Mouse (Mus musculus) liver, embryonic 14.5 days (tissue): ENCODE measurements around the gene Mmp14. TPM values are rescaled to one million over a fixed set of nuclear protein-coding genes. Genes with fewer than 3 reads are reported as not detected.

Experiments used
- ATAC-seq: fragments of 200-750 bp; cut with Nextera tagmentation; 2 replicates; pipeline ENCODE4 v1.8.0; 2017; ENCODE audit warnings: moderate number of reproducible peaks, mild to moderate bottlenecking, moderate library complexity; ENCODE audit not compliant: insufficient read depth
- DNase-seq, 3 experiments: peaks; one replicate each; pipeline ENCODE4 v3.0.0-alpha.2; 2012 to 2013; ENCODE audit warnings: low read depth in 3 of 3, low spot score in 3 of 3
- H3K27ac ChIP-seq: fragments of 300-500 bp; sonication (generic); 2 replicates; pipeline ENCODE4 v1.5.1; 2014; ENCODE audit warnings: moderate library complexity, mild to moderate bottlenecking, control low read depth, inconsistent platforms
- H3K27me3 ChIP-seq: fragments of 300-500 bp; sonication (generic); 2 replicates; pipeline ENCODE4 v1.6.1; 2014; ENCODE audit warnings: mild to moderate bottlenecking, low read length, moderate library complexity; ENCODE audit not compliant: control insufficient read depth, insufficient read depth
- H3K36me3 ChIP-seq: fragments of 300-500 bp; sonication (generic); replicated peaks from 2 replicates; pipeline ENCODE4 v1.6.1; 2014; ENCODE audit warnings: low read depth; ENCODE audit not compliant: control insufficient read depth, insufficient read depth
- H3K4me1 ChIP-seq, 2 experiments: fragments of 200-500 bp in 1 of 2; fragments of 300-500 bp in 1 of 2; sonication (generic) in 1 of 2; replicated peaks; 2 replicates each; pipeline ENCODE4 v1.6.1; 2012 to 2014; ENCODE audit warnings: antibody characterized with exemption in 1 of 2, inconsistent platforms in 1 of 2, low read length in 1 of 2; ENCODE audit not compliant: control insufficient read depth in 2 of 2, insufficient read depth in 2 of 2
- H3K4me2 ChIP-seq: fragments of 300-500 bp; sonication (generic); 2 replicates; pipeline ENCODE4 v1.6.1; 2014; ENCODE audit warnings: low read depth, mild to moderate bottlenecking, control low read depth, moderate library complexity
- H3K4me3 ChIP-seq, 2 experiments: fragments of 200-500 bp in 1 of 2; fragments of 300-500 bp in 1 of 2; sonication (generic) in 1 of 2; 2 replicates each; pipeline ENCODE4 v1.5.1; 2012 to 2014; ENCODE audit warnings: low read depth in 2 of 2, low read length in 2 of 2, mild to moderate bottlenecking in 2 of 2, control low read depth in 1 of 2, inconsistent platforms in 1 of 2, moderate library complexity in 1 of 2; ENCODE audit not compliant: insufficient read depth in 1 of 2
- H3K9ac ChIP-seq: fragments of 300-500 bp; sonication (generic); replicated peaks from 2 replicates; pipeline ENCODE4 v1.6.1; 2014; ENCODE audit warnings: mild to moderate bottlenecking, control low read depth, moderate library complexity
- H3K9me3 ChIP-seq: fragments of 300-500 bp; sonication (generic); 2 replicates; pipeline ENCODE4 v1.6.1; 2016; ENCODE audit warnings: low read length, mixed read lengths; ENCODE audit not compliant: control insufficient read depth
- CTCF ChIP-seq: IDR thresholded peaks from 2 replicates; pipeline ENCODE4 v1.5.1; 2016; ENCODE audit warnings: antibody characterized with exemption, low read depth, control low read depth
- EP300 ChIP-seq: IDR thresholded peaks from 2 replicates; pipeline ENCODE4 v1.6.1; 2016; ENCODE audit warnings: antibody characterized with exemption, low read depth
- WGBS: fragments of 180-500 bp; shearing (Covaris S2); extraction: QIAGEN DNeasy Blood & Tissue Kit; methylation state at CpG from one replicate; pipeline ENCODE4 v1.1.7; 2014; ENCODE audit not compliant: insufficient replicate concordance; 5-methylcytosine and 5-hydroxymethylcytosine counted together
- polyA plus RNA-seq, 2 experiments: library from polyadenylated mRNA; depleted of rRNA in 1 of 2; stranded (reverse) in 1 of 2; unstranded in 1 of 2; fragments of >200 nt; fragmentation: Nextera tagmentation in 1 of 2; extraction: Ambion mirVana in 1 of 2; gene quantifications; 2 replicates each; pipeline versions ENCODE4 v1.2.1 to v1.2.3; 2012 to 2014

Mmp14 gene
- polyA plus RNA-seq, 2 experiments, result 14.4 to 19.0 TPM

DNA sequence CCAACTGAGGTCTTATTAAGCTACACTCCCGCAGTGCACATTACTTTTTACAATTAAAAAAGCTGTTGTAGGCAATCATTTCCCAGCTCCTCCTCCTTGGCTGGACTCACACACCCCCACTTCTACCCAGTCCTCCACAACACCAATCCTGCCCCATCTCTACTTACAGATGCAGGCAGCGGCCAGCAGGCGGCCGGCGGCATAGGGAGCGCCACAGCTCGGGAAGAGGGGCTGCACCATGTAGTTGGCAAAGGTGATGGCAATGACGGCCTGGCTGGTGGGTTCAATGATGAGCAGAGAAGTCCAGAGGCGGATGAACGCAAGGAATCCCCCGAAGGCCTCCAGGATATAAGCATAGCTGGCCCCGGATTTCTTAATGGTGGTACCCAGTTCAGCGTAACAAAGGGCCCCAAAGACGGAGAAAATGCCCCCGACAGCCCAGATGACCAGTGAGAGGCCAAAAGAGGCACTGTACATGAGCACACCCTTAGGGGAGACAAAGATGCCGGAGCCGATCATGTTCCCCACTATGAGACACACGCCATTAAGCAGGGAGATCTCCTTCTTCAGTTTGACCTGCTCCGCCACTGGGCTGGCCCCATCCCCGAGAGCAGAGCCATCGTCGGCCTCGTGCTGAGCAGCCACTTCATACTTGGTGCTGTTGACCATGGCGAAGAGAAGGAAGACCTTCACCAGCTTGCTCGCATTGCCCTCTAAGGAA lies 22.9 kb upstream of the Mmp14 start:
- Histone ChIP-seq H3K9me3 (no peaks in the 10 kb centered on the region), H3K27me3 (no peaks in the 10 kb centered on the region), H3K27ac (no peak overlapping the region), H3K4me3 (no peak overlapping the region), H3K4me1 (peaks cover 0 to 14% of the 10 kb centered on the region in 2 experiments; a peak in 3 of 4 replicates), H3K36me3 (no peaks in the 10 kb centered on the region), H3K4me2 (no peak overlapping the region), H3K9ac (no peak overlapping the region)
- ATAC-seq, result no peak; the same call in 1 of the 2 replicates
- DNase-seq, result no peak
- 84% methylated on average over 25 of the region's 25 CpGs for WGBS
- TF ChIP-seq EP300, result no peak
- TF ChIP-seq CTCF, result peak; percentile 28; the same call in 1 of the 2 replicates

DNA sequence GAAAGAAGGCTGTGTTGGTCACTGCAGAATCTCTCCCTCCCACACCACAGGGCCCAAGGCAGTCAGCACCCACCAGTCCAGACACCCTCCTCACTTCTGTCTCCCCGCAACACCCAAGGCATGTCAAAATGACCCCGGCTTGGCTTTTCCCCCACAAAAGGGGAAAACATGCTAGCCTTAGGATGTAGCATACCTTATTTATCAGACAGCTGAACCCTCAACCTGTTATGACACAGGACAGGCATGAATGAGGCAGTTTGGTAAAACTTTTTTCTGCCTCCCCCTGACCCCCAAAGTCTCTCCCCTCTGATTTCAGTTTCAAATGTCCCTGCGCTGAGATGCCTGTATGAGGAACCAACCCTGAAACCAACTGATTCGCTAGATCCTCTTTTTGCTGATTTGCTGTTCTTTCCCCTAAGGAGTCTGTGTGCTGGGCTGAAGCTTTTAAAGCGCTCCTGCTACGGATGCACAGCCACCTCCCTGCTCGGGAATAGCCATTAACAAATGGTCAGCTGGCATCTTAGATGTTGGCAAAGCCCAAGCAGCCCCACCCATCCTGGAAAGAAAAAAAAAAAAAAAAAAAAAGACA lies 22.3 kb upstream of the Mmp14 start:
- peak overlapping the region; percentile 8 for H3K4me2 ChIP-seq
- H3K4me3 ChIP-seq, result no peak overlapping the region
- no peak overlapping the region for H3K9ac ChIP-seq
- TF ChIP-seq CTCF (no peak), EP300 (no peak)
- 45% methylated on average over 7 of the region's 7 CpGs for WGBS
- DNase-seq (no peak), ATAC-seq (no peak)
- no peaks in the 10 kb centered on the region for H3K27me3 ChIP-seq
- H3K27ac ChIP-seq, result no peak overlapping the region
- H3K9me3 ChIP-seq, result no peaks in the 10 kb centered on the region
- H3K4me1 ChIP-seq, result peaks cover 0 to 15% of the 10 kb centered on the region in 2 experiments; a peak in 3 of 4 replicates
- H3K36me3 ChIP-seq, result no peaks in the 10 kb centered on the region

DNA sequence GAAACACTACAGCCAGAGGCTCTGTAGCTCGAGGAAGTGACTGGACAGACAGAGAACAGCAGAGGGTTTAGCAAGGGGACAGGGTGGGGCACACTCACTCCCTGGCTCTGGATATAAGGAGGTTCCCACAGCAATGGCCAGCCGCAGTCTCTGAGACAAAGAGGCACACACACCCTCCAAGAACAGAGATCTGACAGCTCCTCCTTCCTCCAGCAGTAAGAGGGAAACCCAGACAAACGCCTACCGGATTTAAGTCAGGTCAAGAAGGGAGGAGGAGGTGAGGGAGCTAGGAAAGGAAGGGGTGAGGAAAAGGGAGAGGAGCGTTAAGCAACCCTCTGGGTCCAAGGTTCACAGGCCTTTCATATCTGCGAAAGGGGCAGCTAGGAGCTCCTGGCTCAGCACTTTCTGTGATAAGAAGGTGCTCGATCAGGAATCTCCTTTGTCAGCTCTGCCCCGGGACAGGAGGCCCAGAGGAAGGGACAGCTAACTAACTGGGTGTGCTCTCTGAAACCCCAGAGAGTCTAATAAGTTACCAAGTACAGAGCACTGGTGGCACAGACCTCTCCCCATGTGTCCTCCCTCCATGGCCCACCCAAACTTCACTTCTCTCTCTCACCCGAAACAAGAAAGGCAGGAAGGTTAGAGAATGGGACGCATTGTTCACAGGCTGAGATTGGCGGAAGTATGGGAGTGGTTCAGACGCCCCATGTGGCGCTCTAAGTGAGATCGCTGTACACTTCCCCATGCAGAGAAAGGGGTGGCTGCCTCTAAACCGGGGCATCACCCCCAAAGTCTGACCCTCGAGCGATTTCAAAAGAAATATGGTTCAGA lies 21.2 kb upstream of the Mmp14 start:
- DNase-seq, result no peak
- H3K9ac ChIP-seq, result no peak overlapping the region
- WGBS, result 20% methylated on average over 17 of the region's 17 CpGs
- TF ChIP-seq CTCF (no peak), EP300 (no peak)
- ATAC-seq, result peak; percentile 48; the same call in 1 of the 2 replicates
- no peak overlapping the region for H3K27ac ChIP-seq
- no peaks in the 10 kb centered on the region for H3K36me3 ChIP-seq
- no peak overlapping the region for H3K4me3 ChIP-seq
- peak overlapping the region; percentile 16 for H3K4me2 ChIP-seq
- no peaks in the 10 kb centered on the region for H3K9me3 ChIP-seq
- peaks cover 0 to 13% of the 10 kb centered on the region in 2 experiments; a peak in 3 of 4 replicates for H3K4me1 ChIP-seq
- no peaks in the 10 kb centered on the region for H3K27me3 ChIP-seq

DNA sequence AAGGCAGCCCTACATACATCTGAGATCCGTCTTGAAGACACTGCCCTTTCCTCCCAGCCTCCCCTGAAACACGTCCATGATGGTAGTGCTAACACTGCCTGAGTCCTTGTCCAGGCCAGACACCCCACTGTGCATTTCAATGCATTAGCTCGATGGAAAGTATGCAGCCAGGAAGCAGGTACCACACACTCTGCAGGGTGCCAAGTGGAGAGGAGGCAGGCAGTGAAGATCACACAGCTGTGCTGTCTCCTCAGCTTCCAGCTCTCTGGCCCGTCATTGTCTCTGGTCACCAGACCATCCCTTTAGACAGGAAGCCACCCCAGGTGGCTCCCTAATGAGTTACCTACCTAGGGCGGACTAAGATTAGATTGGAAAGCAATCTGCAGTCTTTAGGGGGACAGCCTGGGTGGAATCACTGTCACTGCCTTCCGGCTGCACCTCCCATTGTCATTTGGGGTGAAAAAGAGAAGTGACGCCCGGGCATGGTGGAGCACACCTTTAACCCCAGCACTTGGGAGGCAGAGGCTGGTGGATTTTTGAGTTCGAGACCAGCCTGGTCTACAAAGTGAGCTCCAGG lies 19.3 kb upstream of the Mmp14 start:
- H3K27ac ChIP-seq, result no peak overlapping the region
- no peaks in the 10 kb centered on the region for H3K9me3 ChIP-seq
- no peaks in the 10 kb centered on the region for H3K27me3 ChIP-seq
- ATAC-seq (no peak), DNase-seq (no peak)
- peaks cover 0 to 18% of the 10 kb centered on the region in 2 experiments for H3K4me1 ChIP-seq
- no peak for TF ChIP-seq CTCF
- H3K4me3 ChIP-seq, result no peak overlapping the region
- 56% methylated on average over 9 of the region's 9 CpGs for WGBS
- no peak overlapping the region for H3K9ac ChIP-seq
- H3K36me3 ChIP-seq, result no peaks in the 10 kb centered on the region
- H3K4me2 ChIP-seq, result no peak overlapping the region
